ENCODE assay signal across 10 mouse cellular contexts in the genomic region with DNA sequence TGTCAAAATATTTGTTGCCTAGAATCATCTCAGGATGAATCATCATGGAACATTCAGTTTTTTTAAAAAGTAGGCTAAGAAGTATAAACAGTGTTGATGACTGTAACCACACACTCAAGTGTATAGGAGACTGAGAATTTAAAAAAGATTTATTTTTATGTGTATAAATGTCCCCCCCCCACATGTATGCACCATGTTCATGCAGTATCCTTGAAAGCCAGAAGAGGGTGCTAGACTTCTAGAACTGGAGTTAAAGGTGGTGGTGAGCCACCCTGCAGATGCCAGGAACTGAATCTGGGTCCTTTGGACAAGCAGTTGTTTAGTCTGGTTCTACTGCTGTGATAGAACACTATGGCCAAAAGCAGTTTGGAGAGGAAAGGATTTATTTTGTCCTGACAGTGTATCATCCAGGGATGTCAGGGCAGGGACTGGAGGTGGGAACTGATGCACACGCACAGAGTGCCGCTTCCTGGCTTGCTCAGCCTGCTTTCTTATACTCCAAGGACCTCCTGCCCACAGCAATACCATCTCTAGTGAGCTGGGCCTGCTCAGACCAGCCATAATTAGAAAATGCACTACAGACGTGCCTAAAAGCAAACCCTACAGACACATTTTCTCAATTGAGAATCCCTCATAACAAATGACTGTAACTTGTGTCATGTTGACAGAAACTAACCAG. TPM values are rescaled to one million over a fixed set of nuclear protein-coding genes. Genes with fewer than 3 reads are reported as not detected.
DNase-seq lines count a peak whose midpoint lies in the region; ATAC-seq and TF ChIP-seq lines count a peak whose summit lies in the region.
"Had no signal": no experiment of that assay in that cellular context is flagged by ENCODE, and none has a peak within 500 bp of the region (broad histone marks: within the 10 kb centered on the region; RNA-seq: fewer than 3 reads in every experiment).

No protein-coding gene starts in this region.

- 59% methylated on average over 3 of the region's 3 CpGs for WGBS in liver, postnatal 0 days (ENCODE audit: insufficient replicate concordance)
- whole genome bisulfite sequencing in liver, embryonic 11.5 days, result 85% methylated on average over 3 of the region's 3 CpGs

- H3K9me3 ChIP-seq in liver, postnatal 0 days (ENCODE audit: low read length), result no peaks in the 10 kb centered on the region
- H3K9me3 ChIP-seq in liver, embryonic 11.5 days (ENCODE audit: control insufficient read depth, low read length), result no peaks in the 10 kb centered on the region
- no peaks in the 10 kb centered on the region for H3K9me3 ChIP-seq in MEL (replicated peaks; ENCODE audit: insufficient read depth, low read length)
- H3K9me3 ChIP-seq: forebrain, embryonic 15.5 days; liver, embryonic 15.5 days had no signal

- peaks cover 29% of the 10 kb centered on the region for H3K36me3 ChIP-seq in liver, postnatal 0 days (replicated peaks; ENCODE audit: insufficient read depth, low read length)
- no peaks in the 10 kb centered on the region for H3K36me3 ChIP-seq in liver, embryonic 11.5 days (ENCODE audit: control insufficient read depth, insufficient read depth, low read length)
- peaks cover 0 to 6% of the 10 kb centered on the region in 2 experiments; a peak in 2 of 4 replicates for H3K36me3 ChIP-seq in MEL (ENCODE audit: control insufficient read depth in 1 of 2, insufficient read depth in 2 of 2, low read length in 2 of 2)

- TF ChIP-seq RAD21 in MEL (IDR thresholded peaks at IDR 0.05; ENCODE audit: low read depth, low read length), result peak; percentile 31

- H3K4me1 ChIP-seq in liver, postnatal 0 days (ENCODE audit: insufficient read depth), result no peaks in the 10 kb centered on the region
- no peaks in the 10 kb centered on the region for H3K4me1 ChIP-seq in liver, embryonic 11.5 days (replicated peaks; ENCODE audit: control insufficient read depth, insufficient read depth, low read length)
- H3K4me1 ChIP-seq in MEL (ENCODE audit: control insufficient read depth in 1 of 2, insufficient read depth in 2 of 2, low read length in 2 of 2), result no peaks in the 10 kb centered on the region
- H3K4me1 ChIP-seq: liver, embryonic 15.5 days had no signal

- TF ChIP-seq EP300 in liver, postnatal 0 days (IDR thresholded peaks at IDR 0.05; ENCODE audit: low read depth), result no peak
- no peak for TF ChIP-seq EP300 in MEL (IDR thresholded peaks at IDR 0.05; ENCODE audit: low read depth in 1 of 2, low read length in 2 of 2)

- DNase-seq in liver, postnatal 0 days, result no peak
- no peak for DNase-seq in liver, embryonic 11.5 days (ENCODE audit: low spot score)
- peak; percentile 45 for DNase-seq in CD4-positive, CD25-positive, alpha-beta regulatory T cell, adult 2 months (ENCODE audit: low read depth, low spot score)
- DNase-seq in MEL (ENCODE audit: low read depth, low spot score), result peak; percentile 45
- no peak for DNase-seq in urinary bladder, postnatal 25 days (ENCODE audit: low spot score)
- DNase-seq: thymus, postnatal 25 days had no signal

- no peak overlapping the region for H3K4me3 ChIP-seq in liver, postnatal 0 days (ENCODE audit: low read depth, low read length)
- H3K4me3 ChIP-seq in liver, embryonic 11.5 days (ENCODE audit: low read depth, low read length), result no peak overlapping the region
- H3K4me3 ChIP-seq in MEL (ENCODE audit: control insufficient read depth in 1 of 2, insufficient read depth in 1 of 2, low read depth in 2 of 2, low read length in 2 of 2), result no peak overlapping the region
- H3K4me3 ChIP-seq: forebrain, embryonic 15.5 days; liver, embryonic 15.5 days had no signal

- TF ChIP-seq POLR2A in MEL (IDR thresholded peaks at IDR 0.05; ENCODE audit: control insufficient read depth in 1 of 2, insufficient read depth in 1 of 2, low read depth in 1 of 2, low read length in 2 of 2, poor library complexity in 1 of 2), result no peak

- TF ChIP-seq CTCF in liver, postnatal 0 days (IDR thresholded peaks at IDR 0.05; ENCODE audit: low read depth), result peak; percentile 58
- peak; percentile 30 to 54 (median 43); a peak in 5 of 6 replicates for TF ChIP-seq CTCF in MEL (IDR thresholded peaks at IDR 0.05 in 2 of 3, conservative IDR thresholded peaks at IDR 0.05 in 1 of 3; ENCODE audit: control insufficient read depth in 1 of 3, insufficient read depth in 1 of 3, low read depth in 2 of 3, low read length in 3 of 3, poor library complexity in 1 of 3, severe bottlenecking in 1 of 3)

- no peak for ATAC-seq in liver, postnatal 0 days
- no peak for ATAC-seq in liver, embryonic 11.5 days (replicated peaks; ENCODE audit: low FRiP score)
- peak; percentile 75 for ATAC-seq in megakaryocyte-erythroid progenitor cell, adult 5-6 weeks (replicated peaks; ENCODE audit: low FRiP score, low TSS enrichment, poor library complexity, severe bottlenecking)
- ATAC-seq in cerebellum, adult (ENCODE audit: insufficient number of reproducible peaks, low FRiP score, low TSS enrichment), result no peak
- ATAC-seq: forebrain, embryonic 15.5 days had no signal

- H3K79me2 ChIP-seq in MEL (ENCODE audit: control insufficient read depth, insufficient read depth, low read length, poor library complexity), result no peaks in the 10 kb centered on the region; the same call in 1 of the 2 replicates

- no peak overlapping the region for H3K27ac ChIP-seq in liver, postnatal 0 days (ENCODE audit: low read depth)
- H3K27ac ChIP-seq in liver, embryonic 11.5 days (ENCODE audit: low read depth, low read length), result no peak overlapping the region
- no peak overlapping the region for H3K27ac ChIP-seq in MEL (ENCODE audit: control insufficient read depth, low read depth, low read length)
- H3K27ac ChIP-seq: forebrain, embryonic 15.5 days; liver, embryonic 15.5 days had no signal

- no peaks in the 10 kb centered on the region for H3K27me3 ChIP-seq in liver, postnatal 0 days (ENCODE audit: insufficient read depth, low read length)
- H3K27me3 ChIP-seq in liver, embryonic 11.5 days (replicated peaks; ENCODE audit: control insufficient read depth, insufficient read depth, low read length), result no peaks in the 10 kb centered on the region
- no peaks in the 10 kb centered on the region for H3K27me3 ChIP-seq in MEL (ENCODE audit: control insufficient read depth in 1 of 2, insufficient read depth in 2 of 2, low read length in 2 of 2)
- H3K27me3 ChIP-seq: forebrain, embryonic 15.5 days; liver, embryonic 15.5 days had no signal

- no peak overlapping the region for H3K9ac ChIP-seq in liver, postnatal 0 days (replicated peaks)
- no peak overlapping the region for H3K9ac ChIP-seq in liver, embryonic 11.5 days (ENCODE audit: low read depth, low read length)
- no peak overlapping the region for H3K9ac ChIP-seq in MEL (ENCODE audit: control insufficient read depth, low read depth, low read length, poor library complexity, severe bottlenecking)
- H3K9ac ChIP-seq: forebrain, embryonic 15.5 days; liver, embryonic 15.5 days had no signal

- H3K4me2 ChIP-seq in liver, postnatal 0 days (ENCODE audit: low read depth, low read length), result no peak overlapping the region
- no peak overlapping the region for H3K4me2 ChIP-seq in liver, embryonic 11.5 days
- H3K4me2 ChIP-seq: forebrain, embryonic 15.5 days; liver, embryonic 15.5 days had no signal

TF ChIP-seq in MEL, 35 proteins besides CTCF, POLR2A, EP300 and RAD21:
- TF ChIP-seq MEF2A (IDR thresholded peaks at IDR 0.05; ENCODE audit: extremely low read depth, insufficient replicate concordance, low read depth, low read length, poor library complexity, severe bottlenecking) (no peak), E2F4 (IDR thresholded peaks at IDR 0.05; ENCODE audit: borderline replicate concordance, low read depth, low read length) (no peak), SMC3 (IDR thresholded peaks at IDR 0.05; ENCODE audit: low read depth, low read length) (peak; percentile 28; the same call in 1 of the 2 replicates), POLR2AphosphoS5 (IDR thresholded peaks at IDR 0.05; ENCODE audit: borderline replicate concordance, low read depth, low read length) (no peak), TAL1 (IDR thresholded peaks at IDR 0.05; ENCODE audit: low read length) (no peak), GATA1 (IDR thresholded peaks at IDR 0.05; ENCODE audit: low read depth, low read length) (no peak)

RNA-seq across cellular contexts. Expression of a gene that starts 11.9 kb away (rescaled TPM):
- polyA plus RNA-seq in liver, postnatal 0 days (2015; fragmentation: Nextera tagmentation; extraction: Ambion mirVana), result 3.7 and 5.2 TPM in 2 replicates
- polyA plus RNA-seq in liver, embryonic 11.5 days (2014; fragmentation: Nextera tagmentation; extraction: Ambion mirVana), result 17.5 and 18.6 TPM in 2 replicates
- total RNA-seq in MEL (2012; rRNA removed), result 13.4 and 15.6 TPM in 2 replicates
- 10 to 100 TPM in 1 of 2 experiments, not detected in 1; 11.6 TPM for polyA plus RNA-seq in MEL (2012; ENCODE audit: insufficient read depth in 1 of 2, insufficient read length in 2 of 2, low read depth in 1 of 2, low replicate concordance in 2 of 2, missing spikeins in 1 of 2)
- total RNA-seq in megakaryocyte-erythroid progenitor cell, adult 5-6 weeks (2014; fragmentation: Nextera tagmentation), result 13.8 and 21.7 TPM in 2 replicates
- 35.2 and 38.2 TPM in 2 replicates for total RNA-seq in megakaryocyte-erythroid progenitor cell, adult 5-6 weeks (2017)

Comparison
In these comparisons a context has a peak if more than half of its experiments do, and no peak if none do; other contexts are left out.
1. DNase-seq: peak in CD4-positive, CD25-positive, alpha-beta regulatory T cell, adult 2 months (single experiment) and MEL (single experiment); none in liver, postnatal 0 days (single experiment), liver, embryonic 11.5 days (single experiment) and urinary bladder, postnatal 25 days (single experiment).